Mouse (Mus musculus): ENCODE results near the gene Sumo2. TPM values are rescaled to one million over a fixed set of nuclear protein-coding genes. Genes with fewer than 3 reads are reported as not detected.

The Sumo2 gene
- total and polyA plus RNA-seq, 2 experiments from 2014 or later, result 543 to 1,028 TPM

- H3K4me3 ChIP-seq (ENCODE audit: low read depth, low read length), result no peak overlapping the region
- TF ChIP-seq CTCF (IDR thresholded peaks at IDR 0.05), result no peak
- ATAC-seq (ENCODE audit: low FRiP score), result no peak
- H3K4me2 ChIP-seq (ENCODE audit: low read depth, low read length, poor library complexity, severe bottlenecking), result no peak overlapping the region
- peaks cover 3% of the 10 kb centered on the region for H3K36me3 ChIP-seq (ENCODE audit: insufficient read depth, low read length)
- 87% methylated on average over 5 of the region's 5 CpGs for WGBS
- DNase-seq (ENCODE audit: low spot score), result no peak
- no peak overlapping the region for H3K9ac ChIP-seq (replicated peaks; ENCODE audit: low read length, poor library complexity, severe bottlenecking)
- no peak overlapping the region for H3K27ac ChIP-seq (ENCODE audit: low read depth, low read length)
- 0 out of 2 replicates have a peak, but pooled peaks cover under 1% of the 10 kb centered on the region for H3K4me1 ChIP-seq (ENCODE audit: insufficient read depth, low read length)
- no peaks in the 10 kb centered on the region for H3K27me3 ChIP-seq (ENCODE audit: insufficient read depth, low read length)
- H3K9me3 ChIP-seq (ENCODE audit: low read length), result no peaks in the 10 kb centered on the region
Measured at GRCm38 (mm10) chr11:115516942-115517341, 19.1 kb downstream of the Sumo2 start.

- 75% methylated on average over 6 of the region's 6 CpGs for WGBS
- no peak for TF ChIP-seq CTCF (IDR thresholded peaks at IDR 0.05)
- Histone ChIP-seq H3K4me1 (ENCODE audit: insufficient read depth, low read length) (peaks cover 14% of the 10 kb centered on the region), H3K4me2 (ENCODE audit: low read depth, low read length, poor library complexity, severe bottlenecking) (no peak overlapping the region), H3K36me3 (ENCODE audit: insufficient read depth, low read length) (no peaks in the 10 kb centered on the region), H3K9me3 (ENCODE audit: low read length) (no peaks in the 10 kb centered on the region), H3K9ac (replicated peaks; ENCODE audit: low read length, poor library complexity, severe bottlenecking) (no peak overlapping the region), H3K27ac (ENCODE audit: low read depth, low read length) (no peak overlapping the region), H3K27me3 (ENCODE audit: insufficient read depth, low read length) (no peaks in the 10 kb centered on the region), H3K4me3 (ENCODE audit: low read depth, low read length) (no peak overlapping the region)
- DNase-seq (ENCODE audit: low spot score) (no peak), ATAC-seq (ENCODE audit: low FRiP score) (no peak)
Measured at GRCm38 (mm10) chr11:115515021-115515420, 21.1 kb downstream of the Sumo2 start.

- Histone ChIP-seq H3K27me3 (ENCODE audit: insufficient read depth, low read length) (no peaks in the 10 kb centered on the region), H3K9ac (replicated peaks; ENCODE audit: low read length, poor library complexity, severe bottlenecking) (peak within 1 kb of the TSS; percentile 97), H3K27ac (ENCODE audit: low read depth, low read length) (peak within 1 kb of the TSS; percentile 91), H3K9me3 (ENCODE audit: low read length) (no peaks in the 10 kb centered on the region), H3K4me1 (ENCODE audit: insufficient read depth, low read length) (peaks cover 19% of the 10 kb centered on the region), H3K4me2 (ENCODE audit: low read depth, low read length, poor library complexity, severe bottlenecking) (peak within 1 kb of the TSS; percentile 76), H3K4me3 (ENCODE audit: low read depth, low read length) (peak within 1 kb of the TSS; percentile 99), H3K36me3 (ENCODE audit: insufficient read depth, low read length) (no peaks in the 10 kb centered on the region)
- ATAC-seq (ENCODE audit: low FRiP score) (peak; percentile 97), DNase-seq (ENCODE audit: low spot score) (peak; percentile 98)
- no peak for TF ChIP-seq CTCF (IDR thresholded peaks at IDR 0.05)
- under 1% methylated on average over 24 of the region's 24 CpGs for WGBS
Measured at GRCm38 (mm10) chr11:115514238-115514663, 21.8 kb downstream of the Sumo2 start, which contains the start of gene Jpt1. Jpt1 (minus strand) TSS chr11:115514387.

- ATAC-seq (ENCODE audit: low FRiP score), result peak; percentile 60
- DNase-seq (ENCODE audit: low spot score), result peak; percentile 54
- WGBS, result under 1% methylated on average over 56 of the region's 57 CpGs
Measured at GRCm38 (mm10) chr11:115513271-115514237, 22.5 kb downstream of the Sumo2 start.

GRCm38 (mm10) chr11:115512407-115513183 is 23.5 kb downstream of the Sumo2 start:
- 4% methylated on average over 8 of the region's 8 CpGs for WGBS

More at GRCm38 (mm10) chr11:115513271-115514237, 22.5 kb downstream of the Sumo2 start:
- no peaks in the 10 kb centered on the region for H3K36me3 ChIP-seq (ENCODE audit: insufficient read depth, low read length)
- H3K27ac ChIP-seq (ENCODE audit: low read depth, low read length), result peak overlapping the region; percentile 91
- peak overlapping the region; percentile 99 for H3K4me3 ChIP-seq (ENCODE audit: low read depth, low read length)
- H3K27me3 ChIP-seq (ENCODE audit: insufficient read depth, low read length), result no peaks in the 10 kb centered on the region
- peak overlapping the region; percentile 97 for H3K9ac ChIP-seq (replicated peaks; ENCODE audit: low read length, poor library complexity, severe bottlenecking)
- no peaks in the 10 kb centered on the region for H3K9me3 ChIP-seq (ENCODE audit: low read length)
- H3K4me2 ChIP-seq (ENCODE audit: low read depth, low read length, poor library complexity, severe bottlenecking), result peak overlapping the region; percentile 76
- no peak for TF ChIP-seq CTCF (IDR thresholded peaks at IDR 0.05)
- H3K4me1 ChIP-seq (ENCODE audit: insufficient read depth, low read length), result peaks cover 19% of the 10 kb centered on the region

More at GRCm38 (mm10) chr11:115512407-115513183, 23.5 kb downstream of the Sumo2 start:
- DNase-seq (ENCODE audit: low spot score) (peak; percentile 36), ATAC-seq (ENCODE audit: low FRiP score) (no peak)
- H3K4me2 ChIP-seq (ENCODE audit: low read depth, low read length, poor library complexity, severe bottlenecking), result peak overlapping the region; percentile 76
- no peaks in the 10 kb centered on the region for H3K27me3 ChIP-seq (ENCODE audit: insufficient read depth, low read length)
- no peak for TF ChIP-seq CTCF (IDR thresholded peaks at IDR 0.05)
- peak overlapping the region; percentile 91 for H3K27ac ChIP-seq (ENCODE audit: low read depth, low read length)
- peaks cover 19% of the 10 kb centered on the region for H3K4me1 ChIP-seq (ENCODE audit: insufficient read depth, low read length)
- peak overlapping the region; percentile 97 for H3K9ac ChIP-seq (replicated peaks; ENCODE audit: low read length, poor library complexity, severe bottlenecking)
- H3K4me3 ChIP-seq (ENCODE audit: low read depth, low read length), result peak overlapping the region; percentile 99
- no peaks in the 10 kb centered on the region for H3K9me3 ChIP-seq (ENCODE audit: low read length)
- no peaks in the 10 kb centered on the region for H3K36me3 ChIP-seq (ENCODE audit: insufficient read depth, low read length)

All from midbrain, postnatal 0 days (tissue).